8 mouse cellular contexts compared by ENCODE assay signal in the genomic region with DNA sequence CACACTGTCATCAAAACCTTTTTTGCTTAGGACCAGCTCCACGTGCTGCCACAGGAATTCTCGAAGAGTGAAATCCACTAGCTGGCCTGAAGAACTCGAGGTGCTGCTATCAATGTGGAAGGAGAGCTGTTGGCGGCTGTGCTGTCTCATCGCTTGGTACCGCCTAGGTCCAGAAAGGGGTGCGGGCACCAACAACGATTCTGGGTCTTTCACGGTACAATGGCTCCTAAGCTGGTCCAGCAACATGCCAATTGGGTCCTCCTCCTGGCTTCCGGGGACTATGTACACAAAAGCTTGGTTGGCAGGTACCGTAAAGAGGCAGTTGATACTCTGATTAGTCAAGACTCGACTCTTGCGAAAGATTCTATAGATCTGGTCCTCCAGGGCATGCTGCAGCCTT. TPM values are rescaled to one million over a fixed set of nuclear protein-coding genes. Genes with fewer than 3 reads are reported as not detected.
A peak's percentile ranks its signal among the peaks of the same experiment; 100 is the strongest.
DNase-seq lines count a peak whose midpoint lies in the region; ATAC-seq lines count a peak whose summit lies in the region.

No protein-coding gene starts in this region.

- H3K36me3 ChIP-seq in kidney, embryonic 16.5 days (ENCODE audit: insufficient read depth, low read length): peaks cover 38% of the 10 kb centered on the region
- peaks cover 40% of the 10 kb centered on the region for H3K36me3 ChIP-seq in embryonic facial prominence, embryonic 12.5 days
- peaks cover 18% of the 10 kb centered on the region for H3K36me3 ChIP-seq in intestine, embryonic 15.5 days
- peaks cover 37% of the 10 kb centered on the region for H3K36me3 ChIP-seq in neural tube, embryonic 12.5 days

- H3K4me1 ChIP-seq in kidney, embryonic 16.5 days (ENCODE audit: insufficient read depth, low read length): peaks cover 21% of the 10 kb centered on the region
- H3K4me1 ChIP-seq in embryonic facial prominence, embryonic 12.5 days: peaks cover 24% of the 10 kb centered on the region
- peaks cover 15% of the 10 kb centered on the region for H3K4me1 ChIP-seq in intestine, embryonic 15.5 days (replicated peaks)
- H3K4me1 ChIP-seq in neural tube, embryonic 12.5 days: peaks cover 26% of the 10 kb centered on the region

- H3K27ac ChIP-seq in kidney, embryonic 16.5 days (ENCODE audit: low read length): no peak overlapping the region
- no peak overlapping the region for H3K27ac ChIP-seq in embryonic facial prominence, embryonic 12.5 days
- H3K27ac ChIP-seq in intestine, embryonic 15.5 days: no peak overlapping the region
- no peak overlapping the region for H3K27ac ChIP-seq in neural tube, embryonic 12.5 days

- H3K4me2 ChIP-seq in kidney, embryonic 16.5 days (replicated peaks; ENCODE audit: low read depth, low read length): peak overlapping the region; percentile 74
- peak overlapping the region; percentile 97 for H3K4me2 ChIP-seq in embryonic facial prominence, embryonic 12.5 days (replicated peaks)
- peak overlapping the region; percentile 78 for H3K4me2 ChIP-seq in intestine, embryonic 15.5 days (replicated peaks)
- H3K4me2 ChIP-seq in neural tube, embryonic 12.5 days (replicated peaks): peak overlapping the region; percentile 94

- WGBS in kidney, embryonic 16.5 days: 90% methylated on average over 13 of the region's 13 CpGs
- 90% methylated on average over 13 of the region's 13 CpGs for WGBS in embryonic facial prominence, embryonic 12.5 days
- WGBS in intestine, embryonic 15.5 days: 82% methylated on average over 13 of the region's 13 CpGs
- 93% methylated on average over 13 of the region's 13 CpGs for WGBS in neural tube, embryonic 12.5 days

- H3K9ac ChIP-seq in kidney, embryonic 16.5 days (replicated peaks; ENCODE audit: low read length): no peak overlapping the region
- peak overlapping the region; percentile 94 for H3K9ac ChIP-seq in embryonic facial prominence, embryonic 12.5 days
- H3K9ac ChIP-seq in intestine, embryonic 15.5 days: 0 out of 2 replicates have a peak overlapping the region, but pooled peaks have one; percentile 87
- H3K9ac ChIP-seq in neural tube, embryonic 12.5 days: peak overlapping the region; percentile 79; the same call in 1 of the 2 replicates

- ATAC-seq in kidney, embryonic 16.5 days (ENCODE audit: low FRiP score, low TSS enrichment): no peak
- no peak for ATAC-seq in embryonic facial prominence, embryonic 12.5 days (ENCODE audit: insufficient number of reproducible peaks, insufficient read depth, low FRiP score, low TSS enrichment)
- no peak for ATAC-seq in intestine, embryonic 15.5 days
- ATAC-seq in neural tube, embryonic 12.5 days (ENCODE audit: low FRiP score, low read depth): no peak
- ATAC-seq in monocyte, adult 5-6 weeks (replicated peaks; ENCODE audit: insufficient number of reproducible peaks, low FRiP score, low TSS enrichment, poor library complexity, severe bottlenecking): no peak
- no peak for ATAC-seq in cerebellum, adult (ENCODE audit: insufficient number of reproducible peaks, low FRiP score, low TSS enrichment)

- DNase-seq in kidney, adult 9 months: no peak
- DNase-seq in cerebellum, adult 8-10 months: no peak

- peak overlapping the region; percentile 76 for H3K4me3 ChIP-seq in kidney, embryonic 16.5 days (ENCODE audit: low read length)
- peak overlapping the region; percentile 94 for H3K4me3 ChIP-seq in embryonic facial prominence, embryonic 12.5 days
- H3K4me3 ChIP-seq in intestine, embryonic 15.5 days (replicated peaks): peak overlapping the region; percentile 86
- H3K4me3 ChIP-seq in neural tube, embryonic 12.5 days: peak overlapping the region; percentile 70

- no peaks in the 10 kb centered on the region for H3K9me3 ChIP-seq in kidney, embryonic 16.5 days (ENCODE audit: low read length)
- H3K9me3 ChIP-seq in embryonic facial prominence, embryonic 12.5 days: no peaks in the 10 kb centered on the region
- H3K9me3 ChIP-seq in intestine, embryonic 15.5 days: no peaks in the 10 kb centered on the region
- no peaks in the 10 kb centered on the region for H3K9me3 ChIP-seq in neural tube, embryonic 12.5 days

- no peaks in the 10 kb centered on the region for H3K27me3 ChIP-seq in kidney, embryonic 16.5 days (ENCODE audit: insufficient read depth, low read length)
- no peaks in the 10 kb centered on the region for H3K27me3 ChIP-seq in embryonic facial prominence, embryonic 12.5 days
- no peaks in the 10 kb centered on the region for H3K27me3 ChIP-seq in intestine, embryonic 15.5 days (replicated peaks)
- H3K27me3 ChIP-seq in neural tube, embryonic 12.5 days (replicated peaks): no peaks in the 10 kb centered on the region

RNA-seq across cellular contexts. Expression of gene Smg8, which starts 1.1 kb away (rescaled TPM):
- 22.5 and 23.1 TPM in 2 replicates for polyA plus RNA-seq in kidney, embryonic 16.5 days (2015; fragmentation: Nextera tagmentation; extraction: Ambion mirVana)
- 25.7 and 26.1 TPM in 2 replicates for polyA plus RNA-seq in embryonic facial prominence, embryonic 12.5 days (2016; fragmentation: Nextera tagmentation; extraction: Ambion mirVana)
- polyA plus RNA-seq in intestine, embryonic 15.5 days (2015; fragmentation: Nextera tagmentation; extraction: Ambion mirVana): 16.4 and 18.2 TPM in 2 replicates
- polyA plus RNA-seq in neural tube, embryonic 12.5 days (2016; fragmentation: Nextera tagmentation; extraction: Ambion mirVana): 23.9 and 27.0 TPM in 2 replicates
- total RNA-seq in monocyte, adult 5-6 weeks (2017): 11.8 to 26.0 TPM (median 23.3 TPM) in 3 replicates

RNA-seq across cellular contexts. Expression of gene Gdpd1, which starts 11.6 kb away (rescaled TPM):
- 25.6 and 25.7 TPM in 2 replicates for polyA plus RNA-seq in kidney, embryonic 16.5 days (2015; fragmentation: Nextera tagmentation; extraction: Ambion mirVana)
- polyA plus RNA-seq in embryonic facial prominence, embryonic 12.5 days (2016; fragmentation: Nextera tagmentation; extraction: Ambion mirVana): 34.8 and 37.6 TPM in 2 replicates
- 23.7 and 23.9 TPM in 2 replicates for polyA plus RNA-seq in intestine, embryonic 15.5 days (2015; fragmentation: Nextera tagmentation; extraction: Ambion mirVana)
- 148 and 158 TPM in 2 replicates for polyA plus RNA-seq in neural tube, embryonic 12.5 days (2016; fragmentation: Nextera tagmentation; extraction: Ambion mirVana)
- total RNA-seq in monocyte, adult 5-6 weeks (2017): not detected in 3 replicates

RNA-seq across cellular contexts. Expression of gene Prr11, which starts 23.0 kb away (rescaled TPM):
- 9.2 and 13.9 TPM in 2 replicates for polyA plus RNA-seq in kidney, embryonic 16.5 days (2015; fragmentation: Nextera tagmentation; extraction: Ambion mirVana)
- 7.8 and 8.9 TPM in 2 replicates for polyA plus RNA-seq in embryonic facial prominence, embryonic 12.5 days (2016; fragmentation: Nextera tagmentation; extraction: Ambion mirVana)
- 6.6 and 6.8 TPM in 2 replicates for polyA plus RNA-seq in intestine, embryonic 15.5 days (2015; fragmentation: Nextera tagmentation; extraction: Ambion mirVana)
- polyA plus RNA-seq in neural tube, embryonic 12.5 days (2016; fragmentation: Nextera tagmentation; extraction: Ambion mirVana): 6.8 and 8.5 TPM in 2 replicates
- total RNA-seq in monocyte, adult 5-6 weeks (2017): 0.29 to 0.64 TPM in 2 of 3 replicates, not detected in the other

RNA-seq across cellular contexts. Expression of gene Ska2, which starts 23.6 kb away (rescaled TPM):
- 59.4 and 61.1 TPM in 2 replicates for polyA plus RNA-seq in kidney, embryonic 16.5 days (2015; fragmentation: Nextera tagmentation; extraction: Ambion mirVana)
- polyA plus RNA-seq in embryonic facial prominence, embryonic 12.5 days (2016; fragmentation: Nextera tagmentation; extraction: Ambion mirVana): 97.0 and 105 TPM in 2 replicates
- 41.2 and 46.6 TPM in 2 replicates for polyA plus RNA-seq in intestine, embryonic 15.5 days (2015; fragmentation: Nextera tagmentation; extraction: Ambion mirVana)
- 74.1 and 75.9 TPM in 2 replicates for polyA plus RNA-seq in neural tube, embryonic 12.5 days (2016; fragmentation: Nextera tagmentation; extraction: Ambion mirVana)
- total RNA-seq in monocyte, adult 5-6 weeks (2017): 6.1 to 9.4 TPM (median 6.7 TPM) in 3 replicates

RNA-seq across cellular contexts. Expression of gene Trim37, which starts 41.4 kb away (rescaled TPM):
- 29.0 and 31.5 TPM in 2 replicates for polyA plus RNA-seq in kidney, embryonic 16.5 days (2015; fragmentation: Nextera tagmentation; extraction: Ambion mirVana)
- polyA plus RNA-seq in embryonic facial prominence, embryonic 12.5 days (2016; fragmentation: Nextera tagmentation; extraction: Ambion mirVana): 37.0 and 41.2 TPM in 2 replicates
- 24.5 and 26.4 TPM in 2 replicates for polyA plus RNA-seq in intestine, embryonic 15.5 days (2015; fragmentation: Nextera tagmentation; extraction: Ambion mirVana)
- 79.1 and 82.8 TPM in 2 replicates for polyA plus RNA-seq in neural tube, embryonic 12.5 days (2016; fragmentation: Nextera tagmentation; extraction: Ambion mirVana)
- total RNA-seq in monocyte, adult 5-6 weeks (2017): 11.8 to 19.2 TPM (median 15.1 TPM) in 3 replicates
